Mouse (Mus musculus) lung, adult 18-20 months (tissue): ENCODE measurements at regions not wholly inside any gene's neighbourhood (a gene's known extent, or its start where the extent isn't known, plus 50 kb on each side); places are given as distances from the start of the nearest gene placed in this dataset.
"Not testable (repeated sequence)": the region's sequence is repeated elsewhere in the genome, so short reads cannot be mapped to it uniquely, and the experiment has no call there.

Experiments used
- DNase-seq, 2 experiments: peaks; one replicate each; pipeline ENCODE4 v3.0.0; 2022; ENCODE audit warnings: mixed read lengths in 2 of 2

- DNase-seq: no peak
Measured at GRCm38 (mm10) chr17:16516173-16516572, 547.7 kb upstream of the Zfp960 start.

DNA sequence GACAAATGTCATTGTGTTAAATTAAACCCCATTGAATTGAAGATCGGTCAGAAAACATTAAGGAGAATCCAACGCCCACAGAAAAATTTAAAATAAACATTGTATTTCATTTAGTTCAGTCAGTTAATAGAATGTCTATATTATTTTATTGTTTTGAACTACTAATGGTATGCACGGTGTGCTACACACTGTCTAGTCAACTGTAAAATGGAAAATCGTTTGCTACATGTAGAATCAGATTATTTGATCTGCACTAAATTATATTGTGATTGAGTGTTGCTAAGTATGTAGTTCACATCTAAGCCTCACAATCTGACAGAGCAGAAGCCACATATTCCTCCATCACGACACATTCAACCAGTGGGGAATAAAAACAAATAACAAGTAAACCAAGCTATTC, 570.0 kb upstream of the Zfp960 start:
- DNase-seq: no peak

- no peak for DNase-seq
Measured at GRCm38 (mm10) chr17:16493546-16493945, 570.4 kb upstream of the Zfp960 start.

- DNase-seq: no peak
Measured at GRCm38 (mm10) chr17:16492551-16492950, 571.4 kb upstream of the Zfp960 start.

GRCm38 (mm10) chr17:16486355-16486754, 577.6 kb upstream of the Zfp960 start:
- DNase-seq: no peak

GRCm38 (mm10) chr17:16483976-16484375, 579.9 kb upstream of the Zfp960 start:
- DNase-seq: no peak

GRCm38 (mm10) chr17:16481722-16482121, 582.2 kb upstream of the Zfp960 start:
- no peak for DNase-seq

DNA sequence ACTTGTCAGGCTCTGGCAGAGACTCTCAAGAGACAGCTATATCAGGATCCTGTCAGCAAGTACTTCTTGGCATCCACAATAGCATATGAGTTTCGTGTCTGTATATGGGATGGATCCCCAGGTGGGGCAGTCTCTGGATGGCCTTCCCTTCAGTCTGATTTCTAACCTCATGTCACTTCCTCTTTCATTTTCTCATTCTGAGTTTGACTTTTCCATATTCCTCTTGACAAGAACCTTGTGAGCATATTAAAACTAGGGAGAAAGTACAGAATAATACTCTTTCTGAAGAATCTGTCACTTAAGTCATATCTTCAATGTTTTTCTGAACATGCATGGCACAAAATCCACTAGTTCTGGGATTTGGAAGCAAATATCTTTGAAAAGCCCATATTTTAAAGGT, 583.3 kb upstream of the Zfp960 start:
- no peak for DNase-seq

DNA sequence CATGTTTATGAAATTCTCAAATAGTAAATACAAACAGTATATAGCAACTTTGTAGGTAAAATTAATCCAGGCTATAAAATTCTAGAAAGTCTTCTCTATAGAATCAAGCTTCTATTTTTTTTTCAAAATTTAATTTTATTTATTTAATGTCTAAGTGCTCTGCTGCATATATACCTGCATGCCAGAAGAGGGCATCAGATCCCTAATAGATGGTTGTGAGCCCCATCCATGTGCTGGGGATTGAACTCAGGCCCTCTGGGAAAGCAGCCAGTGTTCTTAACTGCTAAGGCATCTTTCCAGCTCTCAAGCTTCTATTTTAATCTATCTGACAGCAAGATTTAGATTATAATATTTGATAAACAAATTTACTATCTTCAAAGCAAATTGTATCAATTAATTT, 602.7 kb upstream of the Zfp960 start:
- DNase-seq: no peak

GRCm38 (mm10) chr17:16453098-16453497, 610.8 kb upstream of the Zfp960 start:
- DNase-seq: no peak

- no peak for DNase-seq
Measured at GRCm38 (mm10) chr17:16444562-16444961, 613.7 kb upstream of the Rgmb start.

DNA sequence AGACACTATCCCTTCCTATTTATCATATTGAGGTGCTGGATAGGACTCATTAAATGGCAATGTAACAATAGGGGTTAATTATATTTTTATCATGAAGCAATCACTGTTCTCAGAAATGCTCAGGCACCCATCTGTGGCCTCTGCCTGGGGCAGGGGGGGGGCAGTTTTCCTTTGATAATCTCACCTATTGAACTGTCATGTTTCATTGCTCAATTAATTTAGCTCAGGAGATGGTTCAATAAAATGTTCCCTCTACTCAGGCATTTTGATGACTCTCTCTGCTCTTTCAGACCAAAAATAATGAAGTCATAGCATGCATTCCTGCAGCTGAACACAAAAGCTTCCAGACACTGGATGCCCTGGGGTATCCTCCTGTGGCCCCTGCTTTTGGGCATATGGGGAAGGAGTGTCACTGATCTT, 564.4 kb upstream of the Rgmb start:
- no peak for DNase-seq

- not testable (repeated sequence) for DNase-seq
Measured at GRCm38 (mm10) chr17:16374855-16375221, 544.0 kb upstream of the Rgmb start.

- DNase-seq: not testable (repeated sequence)
Measured at GRCm38 (mm10) chr17:16374119-16374854, 543.4 kb upstream of the Rgmb start.

DNA sequence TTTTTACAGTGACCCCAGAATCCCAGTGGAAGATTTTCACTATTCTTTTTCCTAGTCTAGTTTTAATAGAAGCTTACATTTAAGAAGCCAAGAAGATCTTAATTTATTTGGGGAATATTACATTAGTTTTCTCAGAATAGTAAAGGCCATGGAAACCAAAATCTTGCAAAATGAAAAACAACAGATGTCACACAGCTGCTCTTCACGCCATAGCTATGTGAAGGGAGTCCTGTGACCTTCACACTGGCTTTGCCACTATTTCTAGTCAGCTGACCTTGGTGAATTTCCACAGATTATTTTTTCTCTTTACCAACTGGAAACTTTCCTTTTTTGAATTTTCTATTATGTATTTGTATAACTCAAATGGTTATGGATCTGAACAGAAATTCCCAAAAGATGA, 542.1 kb upstream of the Rgmb start:
- peak in 1 of 2 experiments; percentile 4 for DNase-seq

- no peak for DNase-seq
Measured at GRCm38 (mm10) chr17:16344061-16344460, 513.2 kb upstream of the Rgmb start.

DNA sequence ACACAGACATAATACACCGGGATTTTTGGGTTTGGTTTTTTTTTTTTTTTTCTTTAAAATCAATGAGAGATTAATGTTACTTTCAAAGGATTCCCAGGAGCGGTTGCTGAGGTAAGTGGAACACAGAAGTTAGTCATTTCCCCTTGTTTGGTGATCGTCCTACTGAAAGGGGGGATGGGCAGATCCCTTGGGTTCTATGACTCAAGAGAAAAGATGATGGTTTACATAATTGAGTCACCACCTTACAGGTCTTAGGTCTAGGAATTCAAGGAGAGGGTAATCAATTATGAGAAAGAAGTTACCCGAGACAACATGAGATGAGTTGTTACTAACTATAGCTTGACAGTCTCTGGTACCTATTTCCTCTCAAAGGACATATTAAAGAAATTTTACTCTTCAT, 511.9 kb upstream of the Rgmb start:
- DNase-seq: no peak

- no peak for DNase-seq
Measured at GRCm38 (mm10) chr17:16339720-16340470, 509.1 kb upstream of the Rgmb start.

- no peak for DNase-seq
Measured at GRCm38 (mm10) chr17:16311914-16312313, 481.1 kb upstream of the Rgmb start.

GRCm38 (mm10) chr17:16311196-16311873, 480.5 kb upstream of the Rgmb start:
- DNase-seq: no peak

DNA sequence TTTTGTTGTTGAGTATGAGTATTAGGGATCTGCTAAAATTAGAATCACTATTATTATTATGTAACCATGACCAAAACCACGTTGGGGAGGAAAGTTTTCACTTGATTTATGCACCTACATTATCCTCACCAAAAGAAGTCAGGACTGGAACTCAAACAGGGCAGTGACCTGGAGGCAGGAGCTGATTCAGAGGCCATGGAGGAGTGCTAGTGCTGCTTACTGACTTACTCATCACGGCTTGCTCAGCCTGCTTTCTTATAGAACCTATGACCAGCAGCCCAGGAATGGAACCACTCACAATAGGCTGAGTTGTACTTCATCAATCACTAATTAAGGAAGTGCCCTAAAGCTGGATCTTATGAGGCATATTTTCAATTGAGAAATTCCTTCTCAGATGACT, 470.9 kb upstream of the Rgmb start:
- DNase-seq: no peak

DNA sequence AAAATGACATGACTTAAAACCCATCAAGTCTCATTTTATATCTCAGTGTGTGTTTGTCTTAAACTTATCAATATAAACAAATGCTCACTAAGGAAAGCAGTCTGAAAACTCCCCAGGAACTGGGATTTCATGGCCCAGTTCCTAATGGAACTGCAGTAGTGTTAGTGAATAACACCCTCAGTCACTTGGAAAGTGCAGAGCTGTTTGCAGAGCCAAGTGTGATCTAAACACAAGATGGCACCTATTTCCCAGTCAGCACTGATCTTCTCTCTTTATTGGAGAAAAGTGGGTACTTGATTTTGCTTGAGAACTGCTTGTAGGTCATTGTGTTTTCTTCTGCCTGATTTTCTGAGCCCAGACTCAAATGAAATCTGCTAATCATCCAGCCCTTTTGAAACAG, 467.7 kb upstream of the Rgmb start:
- DNase-seq: no peak
